Mouse (Mus musculus): ENCODE results near the gene Dock2. TPM values are rescaled to one million over a fixed set of nuclear protein-coding genes. Genes with fewer than 3 reads are reported as not detected.
"Not testable (repeated sequence)": the region's sequence is repeated elsewhere in the genome, so short reads cannot be mapped to it uniquely, and the experiment has no call there.

Dock2 gene
- total RNA-seq (2021) (1 to 10 TPM; 3.7 to 4.1 TPM), polyA plus RNA-seq (2012; rRNA removed) (0.75 and 0.97 TPM in 2 replicates)
- long read RNA-seq, partial matches to known transcripts = 1 of 1 reads
- long read RNA-seq, other reads (novel, unspliced or antisense) = 0 of 1 reads

DNA sequence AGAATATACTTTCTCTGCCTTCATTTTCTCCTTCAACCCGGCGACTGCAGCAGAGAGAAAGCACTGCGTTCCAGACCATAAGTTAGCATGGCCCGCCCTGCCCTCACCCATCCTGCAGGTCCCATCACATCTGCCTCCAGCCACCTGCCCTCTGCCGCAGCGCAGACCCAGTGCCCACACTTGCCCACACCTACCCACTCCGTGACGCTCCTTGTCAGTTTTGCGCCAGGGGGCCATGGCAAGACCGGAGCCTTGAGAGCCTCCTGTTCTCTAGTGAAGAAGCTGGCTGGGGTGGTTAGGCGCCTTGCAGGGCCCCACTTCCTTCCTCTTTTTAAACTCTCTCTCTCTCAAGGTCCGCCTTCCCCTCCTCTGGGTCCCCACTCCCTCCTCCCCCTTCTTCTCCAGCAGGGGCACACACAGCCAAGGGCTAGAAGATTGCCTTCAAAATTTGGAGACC lies at the start of gene Dock2:
TSS of gene Dock2 (minus strand) at position 306 of the 457 bp plus-strand sequence.
- no peak for DNase-seq

- no peak for DNase-seq
These were observed 49.0 kb upstream of the Dock2 start for GRCm38 (mm10) chr11:34832678-34833077.

DNA sequence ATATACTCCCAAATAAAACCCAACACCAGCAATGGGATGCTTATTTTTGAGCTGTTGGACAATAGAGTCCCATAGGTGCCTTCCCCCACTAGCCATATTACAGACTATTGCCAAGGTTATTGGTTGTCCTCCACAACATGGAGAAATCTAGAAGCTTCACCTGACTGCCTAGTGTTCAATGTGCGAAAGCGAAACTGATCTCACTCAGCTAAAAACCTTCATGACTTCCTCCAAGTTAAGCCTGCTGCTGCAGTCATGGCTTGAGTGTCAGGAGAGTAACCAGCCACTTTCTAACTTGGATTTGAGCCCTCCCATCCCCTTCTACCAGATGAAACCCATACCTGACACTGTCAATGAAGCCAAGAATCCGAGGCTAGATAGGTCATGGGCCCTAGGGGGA lies 44.1 kb upstream of the Dock2 start:
- DNase-seq = no peak

GRCm38 (mm10) chr11:34826940-34827339 lies 43.2 kb upstream of the Dock2 start:
- DNase-seq = no peak

GRCm38 (mm10) chr11:34824791-34825190 lies 41.1 kb upstream of the Dock2 start:
- no peak for DNase-seq

GRCm38 (mm10) chr11:34814767-34815166 lies 31.1 kb upstream of the Dock2 start:
- DNase-seq = no peak

GRCm38 (mm10) chr11:34814319-34814718 lies 30.6 kb upstream of the Dock2 start:
- no peak for DNase-seq

- DNase-seq = not testable (repeated sequence)
These were observed 21.3 kb upstream of the Dock2 start for GRCm38 (mm10) chr11:34805026-34805425.

- DNase-seq = not testable (repeated sequence)
These were observed 14.4 kb upstream of the Dock2 start for GRCm38 (mm10) chr11:34798066-34798465.

- peak; percentile 33 for DNase-seq
These were observed 12.4 kb upstream of the Dock2 start for GRCm38 (mm10) chr11:34796097-34796496.

DNA sequence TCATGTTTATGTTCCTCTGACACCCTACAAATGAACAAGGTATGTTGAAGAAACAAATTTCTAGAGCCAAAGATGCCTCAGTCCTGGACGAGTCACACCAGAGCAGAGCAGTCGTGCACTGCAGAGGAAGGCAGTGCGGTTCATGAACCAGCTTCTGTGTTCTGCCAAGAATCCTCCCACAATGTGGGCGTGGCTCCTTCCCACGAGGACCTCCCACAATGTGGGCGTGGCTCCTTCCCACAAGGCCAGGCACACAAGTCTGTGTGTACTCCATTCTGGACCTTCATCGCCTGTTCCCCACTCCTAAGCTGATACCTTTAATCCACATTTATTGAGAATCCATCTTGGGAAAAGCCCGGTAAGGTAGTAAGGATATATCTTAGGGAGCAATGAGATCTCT lies 8.2 kb upstream of the Dock2 start:
- DNase-seq = no peak

GRCm38 (mm10) chr11:34784864-34785263 lies 1.2 kb upstream of the Dock2 start:
- DNase-seq = no peak

- no peak for DNase-seq
These were observed 919 bp downstream of the Dock2 start for GRCm38 (mm10) chr11:34782516-34783430.

- DNase-seq = no peak
These were observed 2.9 kb downstream of the Dock2 start for GRCm38 (mm10) chr11:34780786-34781185.

DNA sequence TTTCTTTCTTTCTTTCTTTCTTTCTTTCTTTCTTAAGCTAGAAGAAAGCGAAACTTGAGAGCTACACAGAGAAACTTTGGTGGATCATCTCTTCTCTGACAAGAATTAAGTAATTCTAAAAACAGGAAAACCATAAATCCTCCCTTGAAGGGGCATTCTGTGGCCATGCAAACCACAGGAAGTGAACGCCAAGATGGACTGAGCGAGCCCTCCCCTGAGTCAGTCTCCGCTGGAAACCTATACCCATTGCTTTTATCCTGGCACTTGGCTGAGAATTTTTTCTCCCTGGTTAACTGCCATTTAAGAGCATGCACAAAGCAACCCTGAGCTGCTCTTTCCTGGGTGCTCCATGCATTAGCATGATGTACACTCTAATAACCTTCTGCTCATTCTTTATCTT lies 3.7 kb downstream of the Dock2 start:
- no peak for DNase-seq

GRCm38 (mm10) chr11:34778351-34778750 lies 5.3 kb downstream of the Dock2 start:
- DNase-seq = no peak

DNA sequence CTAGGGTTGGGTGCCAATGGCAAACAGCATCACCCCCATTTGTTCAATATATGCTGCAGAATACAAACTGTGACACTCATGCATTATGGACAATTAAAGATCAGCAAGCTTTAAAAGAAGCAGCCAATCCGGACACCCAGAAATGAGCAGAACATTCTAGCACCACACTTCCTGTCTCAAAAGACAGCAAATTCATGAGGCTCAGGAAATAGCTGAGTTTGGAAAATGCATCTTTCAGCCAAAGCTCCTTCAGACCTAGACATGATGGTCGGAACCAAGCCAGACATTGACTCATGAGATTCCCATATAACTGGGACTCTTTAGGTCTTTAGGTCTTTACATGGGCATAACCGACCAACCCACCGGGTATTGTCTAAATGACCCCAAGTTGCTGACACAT lies 6.2 kb downstream of the Dock2 start:
- DNase-seq = no peak

- no peak for DNase-seq
These were observed 7.6 kb downstream of the Dock2 start for GRCm38 (mm10) chr11:34776054-34776453.

GRCm38 (mm10) chr11:34774636-34775035 lies 9.1 kb downstream of the Dock2 start:
- DNase-seq = no peak

DNA sequence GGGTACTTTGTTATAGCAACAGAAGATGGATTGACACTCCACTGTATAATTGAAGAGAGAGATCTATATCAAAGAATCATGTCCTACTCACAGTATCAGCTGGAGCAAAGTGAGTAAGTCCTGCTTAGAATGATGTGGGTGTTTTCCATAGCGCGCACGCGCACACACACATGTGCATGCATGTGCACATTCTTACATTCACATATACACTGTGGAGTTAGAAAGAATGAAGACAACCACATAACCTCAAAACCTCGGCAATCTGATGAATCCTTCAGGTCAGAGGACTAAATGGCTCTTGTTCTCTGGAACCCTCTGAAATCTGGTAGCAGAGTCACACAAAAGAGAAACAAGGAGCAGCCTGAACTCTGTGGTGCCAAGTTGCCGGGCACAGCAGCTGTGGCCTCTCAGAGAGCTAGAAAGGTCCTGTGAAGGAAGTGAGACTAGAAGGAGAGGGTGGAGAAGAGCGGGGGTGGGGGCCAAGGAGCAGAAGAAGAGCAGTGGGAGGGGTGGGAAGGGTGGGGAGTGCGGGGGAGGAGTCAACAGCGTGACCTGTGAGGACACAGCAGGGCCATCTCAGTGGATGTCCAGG lies 10.3 kb downstream of the Dock2 start:
- no peak for DNase-seq

DNA sequence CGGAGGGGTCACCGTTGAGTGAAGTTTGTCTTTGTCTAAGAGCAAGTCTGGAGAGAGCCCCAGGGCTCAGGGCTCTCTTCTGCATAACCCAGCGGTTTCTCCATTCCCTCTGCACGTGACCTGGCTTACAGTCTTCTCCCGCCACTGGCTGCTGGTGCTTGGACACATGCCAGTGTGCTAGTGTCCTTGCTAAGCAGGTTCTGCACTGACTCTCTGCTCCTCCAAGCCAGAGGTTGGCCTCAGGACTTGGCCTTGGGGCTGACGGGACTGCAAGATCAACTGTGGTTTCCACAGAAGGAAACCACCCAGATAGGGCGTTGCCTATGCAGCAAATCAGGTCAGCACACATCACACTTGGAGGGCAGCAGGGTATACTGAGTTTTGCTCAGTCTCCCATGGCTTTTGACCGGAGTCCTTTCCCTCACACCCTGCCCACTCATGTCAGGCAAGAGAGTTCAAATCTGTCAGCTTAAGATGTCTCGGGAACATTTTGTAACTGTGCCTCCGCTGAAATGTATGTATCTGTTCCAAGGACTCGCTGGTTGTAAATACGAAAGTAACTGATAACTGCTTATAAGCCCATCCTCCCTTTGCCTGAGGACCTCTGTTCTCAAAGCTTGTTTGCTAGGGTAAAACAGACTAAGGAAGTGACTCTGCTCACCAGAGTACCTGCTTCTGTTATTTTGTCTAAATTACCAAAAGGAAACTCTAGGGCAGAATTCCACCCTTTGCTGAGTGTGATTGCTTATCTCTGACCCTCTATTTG lies 12.3 kb downstream of the Dock2 start:
- peak; percentile 91 for DNase-seq

DNA sequence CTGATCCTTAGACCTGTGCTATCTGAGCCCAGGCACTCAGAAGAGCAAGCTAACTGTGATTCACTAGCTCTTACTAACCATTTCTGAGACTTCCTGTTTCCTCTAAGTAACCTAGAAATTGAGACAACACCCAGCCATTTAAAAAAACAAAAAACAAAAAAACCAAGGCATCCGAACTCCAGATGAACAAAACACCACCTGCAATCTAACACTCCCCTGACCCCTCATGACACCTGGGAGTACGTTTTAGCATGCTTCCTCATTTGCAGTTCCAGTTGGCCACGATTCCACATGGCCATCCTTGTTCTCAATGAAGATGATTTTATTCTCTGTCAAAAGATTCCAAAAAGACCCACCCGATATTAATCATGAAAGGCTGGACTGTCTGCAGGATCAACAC lies 13.0 kb downstream of the Dock2 start:
- DNase-seq = no peak

Measured in adrenal gland, adult 2 months (tissue).